Mouse (Mus musculus): ENCODE data around the gene Fndc5.

Fndc5 gene

DNA sequence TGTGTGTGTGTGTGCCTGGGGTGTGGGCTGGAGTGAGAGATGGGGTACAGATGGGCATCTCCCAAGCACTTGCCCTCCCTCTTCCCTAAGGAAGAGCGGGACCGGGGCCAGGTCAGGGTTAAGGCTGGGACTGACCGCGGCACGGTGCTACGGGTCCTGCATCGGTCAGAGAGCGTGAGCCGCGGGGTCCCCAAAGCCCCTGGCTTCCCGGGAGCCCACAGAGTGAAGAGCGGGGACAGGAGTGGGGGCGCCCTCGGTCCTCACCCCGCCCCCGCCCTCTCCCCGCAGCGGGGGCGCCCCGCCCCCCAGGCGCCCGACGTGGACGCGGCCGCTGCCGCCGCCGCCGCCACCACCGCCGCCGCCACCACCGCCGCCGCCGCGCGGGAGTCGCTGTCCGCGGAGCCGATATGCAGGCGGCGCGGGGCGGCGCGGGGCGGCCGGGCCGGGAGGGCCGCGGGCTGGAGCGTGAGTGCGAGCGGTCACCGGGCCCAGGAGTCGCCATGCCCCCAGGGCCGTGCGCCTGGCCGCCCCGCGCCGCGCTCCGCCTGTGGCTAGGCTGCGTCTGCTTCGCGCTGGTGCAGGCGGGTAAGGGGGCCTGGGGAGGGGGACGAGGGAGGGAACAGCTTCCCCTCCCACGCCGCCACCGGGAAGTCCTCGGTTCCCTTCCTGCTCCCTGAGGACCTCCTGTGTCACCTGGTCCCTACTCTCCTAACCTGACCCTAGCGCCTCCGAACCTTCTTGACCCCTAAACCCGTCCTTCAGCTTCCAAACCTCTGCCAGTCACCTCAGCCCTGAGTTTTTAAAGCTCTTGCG is at the start of gene Fndc5:
Gene Fndc5, plus strand, starts transcription at position 421 of the 813 bp plus-strand sequence.
- DNase-seq = no peak

DNA sequence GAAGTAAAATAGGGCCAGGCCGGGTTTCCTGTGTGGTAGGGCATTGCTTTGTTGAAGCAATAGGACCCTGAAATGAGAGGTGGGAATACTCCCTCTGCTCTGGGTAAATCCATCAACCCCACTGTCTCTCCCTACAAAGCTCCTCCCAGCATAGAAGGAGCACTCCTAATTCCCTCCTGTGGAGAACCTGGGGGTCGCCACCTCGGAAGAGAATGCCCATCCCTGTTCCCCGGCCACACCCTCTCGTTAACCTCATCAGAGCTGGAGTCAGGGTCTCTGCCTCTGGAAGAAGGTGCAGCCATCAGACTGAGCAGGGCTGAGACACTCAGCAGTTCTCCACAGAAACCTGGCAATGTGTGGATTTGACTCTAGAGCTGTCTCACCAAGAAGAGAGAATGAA is 48.9 kb upstream of the Fndc5 start:
- DNase-seq = no peak

GRCm38 (mm10) chr4:129095276-129095675 is 41.5 kb upstream of the Fndc5 start:
- no peak for DNase-seq

DNA sequence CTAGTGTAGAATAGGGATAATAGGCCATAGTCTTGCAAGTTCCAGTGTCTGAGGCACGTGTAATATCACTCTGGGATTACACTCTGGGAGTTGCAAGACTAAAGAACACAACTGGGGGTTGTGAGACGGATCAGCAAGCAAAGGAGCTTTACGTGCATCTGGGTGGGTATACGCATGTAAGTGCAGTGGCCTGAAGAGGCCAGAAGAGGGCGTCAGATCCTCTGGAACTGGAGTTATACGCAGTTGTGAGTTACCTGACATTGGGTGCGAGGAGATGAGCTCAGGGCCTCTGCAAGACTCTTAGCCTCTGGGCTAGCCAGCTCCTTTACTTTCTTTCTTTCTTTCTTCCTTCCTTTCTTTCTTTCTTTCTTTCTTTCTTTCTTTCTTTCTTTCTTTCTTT is 39.8 kb upstream of the Fndc5 start:
- no peak for DNase-seq

DNA sequence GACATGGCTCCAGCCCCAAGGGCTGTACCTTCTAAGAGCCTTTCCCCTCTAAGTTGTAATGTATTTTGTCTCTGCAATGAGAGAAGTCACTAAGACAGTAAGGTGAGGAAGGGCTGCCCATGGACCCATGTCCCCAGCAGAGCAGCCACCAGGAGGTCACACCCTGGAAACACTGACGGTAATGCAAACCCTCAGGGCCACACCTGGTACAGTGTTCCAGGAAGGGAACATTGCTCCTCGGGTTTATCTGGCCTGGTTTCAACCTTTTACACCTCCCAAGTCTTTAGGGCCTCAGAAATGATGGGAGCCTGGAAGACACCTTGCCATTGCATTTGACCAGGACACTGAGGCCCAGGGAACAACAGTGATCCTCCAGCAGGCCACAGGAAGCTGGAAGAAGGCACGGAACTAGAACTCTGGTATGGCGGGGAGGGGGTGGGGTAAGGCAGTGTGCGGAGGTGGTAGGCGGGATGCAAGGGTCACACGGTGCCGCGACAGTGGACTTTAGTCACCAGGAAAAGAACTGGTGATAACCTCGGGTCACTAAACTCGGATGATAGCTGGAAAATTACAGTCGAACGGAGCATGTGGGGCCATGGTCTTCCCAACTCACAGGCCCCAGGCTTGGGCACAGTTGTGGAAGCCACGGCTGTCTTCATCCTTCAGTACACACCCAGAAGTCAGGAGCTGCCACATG is 34.5 kb upstream of the Fndc5 start:
- no peak for DNase-seq

DNA sequence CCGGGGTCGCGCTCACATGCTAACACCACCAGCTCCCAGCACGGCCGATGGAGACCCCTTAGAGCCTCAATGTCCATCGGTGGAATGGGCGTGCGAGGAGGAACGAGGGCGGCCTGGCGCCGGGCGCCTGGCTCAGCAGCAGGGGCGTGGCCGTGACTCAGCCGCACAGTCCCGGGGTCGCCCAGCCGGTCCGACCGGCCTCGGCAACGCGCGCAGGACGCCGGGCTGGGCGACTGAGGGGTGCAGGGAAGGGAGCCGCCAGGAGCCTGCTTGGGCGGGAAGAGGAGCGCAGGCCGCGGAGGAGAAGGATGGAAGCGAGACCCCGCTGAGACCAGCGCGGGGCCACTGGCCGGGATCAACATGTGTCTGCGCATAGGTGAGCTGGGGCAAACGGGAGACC is 31.4 kb upstream of the Fndc5 start, which contains the start of gene Tmem54:
Gene Tmem54, plus strand, starts transcription at position 193 of the 400 bp plus-strand sequence.
- DNase-seq = no peak

DNA sequence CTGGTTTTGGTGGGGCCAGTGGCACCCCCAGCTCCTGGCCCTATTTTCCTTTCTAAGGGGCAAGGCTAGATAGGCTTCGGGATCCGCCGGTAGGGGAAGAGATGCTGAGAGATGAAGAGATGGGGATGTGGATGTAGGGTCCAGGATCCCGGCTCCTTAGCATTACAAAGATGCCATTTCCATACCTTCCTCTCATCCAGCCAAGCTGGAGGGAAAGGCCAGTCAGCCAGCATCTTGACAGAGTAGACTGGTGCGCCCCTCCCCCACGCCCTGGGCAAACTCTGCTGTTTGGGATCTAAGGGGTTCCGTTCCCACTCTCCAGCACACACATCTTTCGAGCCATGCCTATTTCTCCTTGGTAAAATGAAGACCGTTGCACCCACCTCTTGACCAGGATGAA is 30.7 kb upstream of the Fndc5 start:
- DNase-seq = no peak

GRCm38 (mm10) chr4:129107348-129107899 is 29.4 kb upstream of the Fndc5 start:
- no peak for DNase-seq

DNA sequence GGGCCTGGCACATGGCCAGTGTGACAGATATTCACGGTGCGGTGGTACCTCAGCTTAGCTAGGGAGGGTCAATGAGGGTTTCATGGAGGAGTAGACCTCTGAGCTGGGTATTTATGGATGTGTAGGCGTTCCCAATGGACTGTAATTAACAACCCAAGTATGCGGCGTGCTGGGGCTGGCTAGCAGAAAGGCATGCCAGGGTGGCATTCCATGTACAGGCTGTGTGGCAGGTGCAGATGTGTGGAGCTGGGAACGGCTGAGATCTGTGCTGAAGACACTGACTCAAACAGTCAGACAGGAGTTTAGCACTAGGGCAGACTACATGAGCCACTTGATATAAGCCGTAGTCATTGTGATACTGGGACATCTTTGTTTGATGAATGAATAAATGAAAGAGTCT is 28.2 kb upstream of the Fndc5 start:
- DNase-seq = no peak

GRCm38 (mm10) chr4:129110804-129111203 is 26.0 kb upstream of the Fndc5 start:
- DNase-seq = no peak

- no peak for DNase-seq
Observed at GRCm38 (mm10) chr4:129111350-129111749, 25.4 kb upstream of the Fndc5 start.

DNA sequence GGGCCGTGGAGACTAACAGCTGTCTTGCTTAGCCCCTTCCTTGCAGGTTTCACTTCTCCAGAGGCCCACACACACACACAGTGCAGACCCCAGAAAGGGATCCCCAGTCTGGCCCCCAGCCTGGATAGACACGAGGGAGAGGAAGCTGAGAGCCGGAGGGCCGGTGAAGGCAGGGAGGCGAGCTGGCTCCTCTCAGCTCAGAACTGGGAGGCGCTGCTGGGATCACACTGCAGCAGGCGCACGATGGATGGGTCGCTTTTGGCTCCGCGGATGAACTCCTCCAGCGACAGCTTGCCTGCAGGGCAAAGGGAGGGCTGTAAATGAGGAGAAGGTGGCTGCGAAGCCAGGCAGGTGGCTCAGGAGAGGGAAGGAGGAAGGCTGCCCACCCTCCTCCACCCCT is 24.6 kb upstream of the Fndc5 start:
- no peak for DNase-seq

DNA sequence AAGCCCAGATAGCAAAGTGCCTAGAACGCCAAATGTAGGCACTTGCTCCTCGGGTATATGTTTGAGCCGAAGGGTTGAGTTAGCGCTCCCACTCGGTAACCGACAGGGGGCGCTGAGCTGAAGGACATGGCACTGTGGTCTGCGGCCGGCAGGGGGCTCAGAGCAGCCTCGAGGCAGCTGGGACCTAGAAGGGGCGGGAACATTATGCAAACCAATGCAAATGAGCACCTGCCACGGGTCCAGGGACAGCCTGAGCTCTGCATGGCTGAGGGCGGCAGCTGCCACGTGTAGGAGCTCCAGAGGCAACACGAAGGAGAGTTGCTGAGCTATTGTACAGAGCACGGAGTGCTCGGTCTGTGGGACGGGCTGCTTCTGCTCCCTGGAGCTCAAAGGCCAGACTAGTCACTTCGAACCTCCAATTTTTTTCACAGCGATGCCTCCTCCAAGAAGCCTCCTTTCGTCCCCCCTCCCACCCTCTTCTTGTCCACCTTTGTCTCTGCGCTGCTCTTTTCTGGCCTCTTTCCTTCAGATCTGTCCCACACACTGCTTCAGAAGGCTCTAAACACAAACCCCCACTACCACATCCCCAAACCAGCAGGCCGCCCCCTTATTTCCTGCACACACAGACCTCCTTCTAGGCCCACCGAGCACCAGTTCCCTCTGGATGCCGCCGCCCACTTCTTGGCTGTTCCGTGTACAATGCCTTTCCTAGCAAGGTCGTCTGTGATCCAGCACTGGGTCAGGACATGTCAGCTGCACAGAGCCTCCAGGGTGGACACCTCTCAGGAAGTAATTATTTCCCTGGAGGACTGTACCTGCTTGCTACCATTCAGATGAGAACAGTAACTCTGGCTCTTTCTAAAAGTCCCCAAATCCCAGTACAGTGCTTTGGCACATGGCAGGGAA is 23.5 kb upstream of the Fndc5 start:
- DNase-seq = peak in 1 of 2 experiments; percentile 24

DNA sequence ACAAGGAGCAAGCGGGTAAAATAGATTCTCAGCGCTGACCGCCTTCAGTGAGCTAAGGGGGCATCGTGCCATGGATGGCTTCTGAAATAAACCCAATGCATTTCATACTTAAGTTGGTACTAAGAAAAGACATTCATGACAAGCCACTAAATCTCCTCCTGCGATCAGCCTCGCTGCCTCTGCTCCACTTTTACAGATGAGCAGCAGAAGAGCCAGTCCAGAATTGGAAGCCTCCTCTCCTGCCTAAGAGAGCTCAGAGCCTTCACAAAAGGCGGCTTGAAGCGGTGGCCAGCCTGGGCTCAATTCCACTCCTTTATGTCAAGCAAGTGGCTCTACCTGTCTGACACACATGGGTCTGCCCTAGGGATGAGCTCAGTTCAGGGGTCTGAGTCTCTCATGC is 20.1 kb upstream of the Fndc5 start:
- DNase-seq = no peak

GRCm38 (mm10) chr4:129117720-129118510 is 18.9 kb upstream of the Fndc5 start:
- DNase-seq = no peak

- no peak for DNase-seq
Observed at GRCm38 (mm10) chr4:129119708-129120107, 17.1 kb upstream of the Fndc5 start.

GRCm38 (mm10) chr4:129120520-129121445 is 16.0 kb upstream of the Fndc5 start:
- peak; percentile 34 to 62 for DNase-seq

GRCm38 (mm10) chr4:129121569-129122086 is 15.2 kb upstream of the Fndc5 start, which contains the start of gene Hpca:
Gene Hpca, minus strand, starts transcription at chr4:129122036.
- no peak for DNase-seq

GRCm38 (mm10) chr4:129122107-129122506 is 14.7 kb upstream of the Fndc5 start:
- no peak for DNase-seq

DNA sequence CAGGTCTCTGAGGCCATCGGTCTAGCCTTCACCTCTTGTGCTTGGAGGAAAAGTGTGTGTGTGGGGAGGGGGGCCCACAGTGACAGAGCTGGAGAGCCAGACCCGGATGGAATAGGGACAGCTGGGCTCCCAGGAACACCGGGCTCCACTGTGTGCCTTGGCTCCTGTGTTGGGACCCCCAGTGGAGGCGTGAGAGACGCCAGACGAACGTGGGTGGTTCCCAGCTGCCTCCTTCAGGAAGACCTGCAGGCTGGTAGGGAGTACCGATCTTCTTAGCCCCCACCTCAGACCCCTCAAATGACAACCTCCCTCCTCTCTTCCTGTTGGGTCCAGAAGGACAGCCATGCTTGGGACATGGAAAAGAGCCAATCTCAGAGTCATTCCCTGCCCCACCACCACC is 14.1 kb upstream of the Fndc5 start:
- no peak for DNase-seq
